Comparison of ENCODE assay signal across 8 mouse cellular contexts in genomic region chr13:25269569-25270268, GRCm38 (mm10). TPM values are rescaled to one million over a fixed set of nuclear protein-coding genes. Genes with fewer than 3 reads are reported as not detected.
A peak's percentile ranks its signal among the peaks of the same experiment; 100 is the strongest.
DNase-seq lines count a peak whose midpoint lies in the region; ATAC-seq and TF ChIP-seq lines count a peak whose summit lies in the region.

No protein-coding gene starts in this region.

- H3K9me3 ChIP-seq in kidney, postnatal 0 days (replicated peaks; ENCODE audit: low read length), result no peaks in the 10 kb centered on the region
- no peaks in the 10 kb centered on the region for H3K9me3 ChIP-seq in forebrain, embryonic 15.5 days
- H3K9me3 ChIP-seq in stomach, embryonic 15.5 days, result no peaks in the 10 kb centered on the region

- DNase-seq in kidney, postnatal 0 days (ENCODE audit: low spot score), result peak; percentile 26
- no peak for DNase-seq in kidney, adult 11 months
- peak; percentile 78 for DNase-seq in cerebellum, adult 11-12 months
- peak; percentile 43 to 58 for DNase-seq in layer of hippocampus, adult 8-10 months (ENCODE audit: low spot score in 2 of 2)

- no peak overlapping the region for H3K27ac ChIP-seq in kidney, postnatal 0 days
- H3K27ac ChIP-seq in forebrain, embryonic 15.5 days (replicated peaks), result peak overlapping the region; percentile 50
- no peak overlapping the region for H3K27ac ChIP-seq in stomach, embryonic 15.5 days

- 3% methylated on average over 42 of the region's 42 CpGs for WGBS in kidney, postnatal 0 days
- 2% methylated on average over 42 of the region's 42 CpGs for WGBS in forebrain, embryonic 15.5 days
- 3% methylated on average over 34 of the region's 42 CpGs for WGBS in stomach, embryonic 15.5 days

- H3K27me3 ChIP-seq in kidney, postnatal 0 days (ENCODE audit: insufficient read depth, low read length), result no peaks in the 10 kb centered on the region
- no peaks in the 10 kb centered on the region for H3K27me3 ChIP-seq in forebrain, embryonic 15.5 days
- H3K27me3 ChIP-seq in stomach, embryonic 15.5 days (replicated peaks), result no peaks in the 10 kb centered on the region

- no peak for TF ChIP-seq CTCF in kidney, postnatal 0 days (IDR thresholded peaks at IDR 0.05; ENCODE audit: low read depth)

- H3K4me3 ChIP-seq in kidney, postnatal 0 days (replicated peaks; ENCODE audit: low read depth, low read length), result peak overlapping the region; percentile 28
- peak overlapping the region; percentile 59 for H3K4me3 ChIP-seq in forebrain, embryonic 15.5 days
- H3K4me3 ChIP-seq in stomach, embryonic 15.5 days (replicated peaks), result peak overlapping the region; percentile 37

- H3K36me3 ChIP-seq in kidney, postnatal 0 days (ENCODE audit: insufficient read depth, low read length), result no peaks in the 10 kb centered on the region
- no peaks in the 10 kb centered on the region for H3K36me3 ChIP-seq in forebrain, embryonic 15.5 days
- H3K36me3 ChIP-seq in stomach, embryonic 15.5 days, result no peaks in the 10 kb centered on the region

- peak overlapping the region; percentile 69 for H3K4me2 ChIP-seq in kidney, postnatal 0 days (ENCODE audit: low read length)
- H3K4me2 ChIP-seq in forebrain, embryonic 15.5 days (replicated peaks), result peak overlapping the region; percentile 68
- H3K4me2 ChIP-seq in stomach, embryonic 15.5 days, result peak overlapping the region; percentile 80

- no peaks in the 10 kb centered on the region for H3K4me1 ChIP-seq in kidney, postnatal 0 days (replicated peaks; ENCODE audit: insufficient read depth, low read length)
- H3K4me1 ChIP-seq in forebrain, embryonic 15.5 days, result peaks cover 13% of the 10 kb centered on the region
- H3K4me1 ChIP-seq in stomach, embryonic 15.5 days, result 0 out of 2 replicates have a peak, but pooled peaks cover 3% of the 10 kb centered on the region

- ATAC-seq in kidney, postnatal 0 days (replicated peaks; ENCODE audit: low FRiP score, low read depth), result peak; percentile 68; the same call in 1 of the 2 replicates
- ATAC-seq in forebrain, embryonic 15.5 days (replicated peaks), result peak; percentile 98
- peak; percentile 54 for ATAC-seq in megakaryocyte progenitor cell, adult 5-6 weeks (replicated peaks; ENCODE audit: poor library complexity)
- peak; percentile 84 for ATAC-seq in stomach, embryonic 15.5 days (ENCODE audit: insufficient read depth, low FRiP score, low read depth)
- ATAC-seq in inflammation-experienced regulatory T-cells, adult 6 months, result no peak

- no peak overlapping the region for H3K9ac ChIP-seq in kidney, postnatal 0 days (ENCODE audit: low read depth, low read length)
- H3K9ac ChIP-seq in forebrain, embryonic 15.5 days (replicated peaks), result peak overlapping the region; percentile 55
- no peak overlapping the region for H3K9ac ChIP-seq in stomach, embryonic 15.5 days

RNA-seq across cellular contexts. Expression of gene Nrsn1, which starts 0.6 kb away (rescaled TPM):
- polyA plus RNA-seq in kidney, postnatal 0 days (2015; fragmentation: Nextera tagmentation; extraction: Ambion mirVana), result 0.25 TPM in 1 of 2 replicates, not detected in the other
- polyA plus RNA-seq in forebrain, embryonic 15.5 days (2015; fragmentation: Nextera tagmentation; extraction: Ambion mirVana), result 30.1 and 35.5 TPM in 2 replicates
- 100 to 1,000 TPM; 287 to 349 (median 321) TPM for total RNA-seq in layer of hippocampus, adult 8-10 months (2022)
- total RNA-seq in megakaryocyte progenitor cell, adult 5-6 weeks (2015), result not detected in 2 replicates
- total RNA-seq in megakaryocyte progenitor cell, adult 5-6 weeks (2017), result not detected in 2 replicates
- 4.1 and 4.8 TPM in 2 replicates for polyA plus RNA-seq in stomach, embryonic 15.5 days (2015; fragmentation: Nextera tagmentation; extraction: Ambion mirVana)
- not detected for polyA plus RNA-seq in inflammation-experienced regulatory T-cells, adult 6 months (2017; shearing (Covaris generic))
